Mouse (Mus musculus): ENCODE measurements around the gene Ccno.

Ccno gene

DNA sequence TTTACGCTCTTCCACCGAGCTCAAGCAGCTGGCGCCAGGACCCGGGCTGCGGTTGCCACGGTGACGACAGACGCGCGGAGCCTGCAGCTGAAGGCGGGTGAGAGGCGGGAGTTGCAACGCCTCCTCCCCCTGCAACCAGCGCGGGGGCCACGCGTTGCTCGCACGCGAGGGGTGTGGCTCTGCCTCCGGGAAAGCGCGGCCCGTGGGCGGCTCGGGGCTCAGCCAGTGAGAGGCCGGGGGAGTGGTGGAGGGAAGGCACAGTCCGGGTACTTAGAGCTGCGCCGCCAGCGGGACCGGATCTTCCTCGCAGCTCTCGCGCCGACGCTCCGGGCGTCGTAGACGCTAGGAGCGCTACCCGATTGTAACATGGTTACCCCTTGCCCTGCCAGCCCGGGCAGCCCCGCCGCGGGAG lies at the start of gene Ccno:
Gene Ccno, plus strand, starts transcription at position 271 of the 412 bp plus-strand sequence.
- peak; percentile 94 for DNase-seq (ENCODE audit: low read depth, low spot score)

- no peak for DNase-seq (ENCODE audit: low read depth, low spot score)
Measured at GRCm38 (mm10) chr13:112938130-112938529, 49.5 kb upstream of the Ccno start.

GRCm38 (mm10) chr13:112941879-112942330 lies 45.7 kb upstream of the Ccno start:
- DNase-seq (ENCODE audit: low read depth, low spot score) = no peak

DNA sequence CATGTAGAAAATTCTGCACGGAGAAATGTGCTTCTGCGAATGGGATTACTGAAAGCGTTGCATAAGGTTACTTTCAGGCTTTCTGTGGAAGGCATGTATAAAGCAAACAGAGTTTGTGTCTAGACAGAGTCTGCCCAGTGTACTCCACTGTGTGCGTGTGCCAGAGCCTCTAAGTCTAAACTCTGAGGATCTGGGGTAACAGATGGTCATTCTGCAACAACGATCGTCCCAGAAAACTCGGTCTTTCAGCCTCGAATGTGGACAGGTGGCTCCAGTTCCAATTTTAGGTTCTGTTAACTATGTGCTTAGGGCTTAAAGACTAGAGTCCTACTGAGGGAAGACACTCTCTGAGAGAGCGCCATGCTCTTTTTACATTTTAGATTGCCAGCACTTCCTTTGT lies 42.3 kb upstream of the Ccno start:
- DNase-seq (ENCODE audit: low read depth, low spot score) = no peak

GRCm38 (mm10) chr13:112945900-112946299 lies 41.7 kb upstream of the Ccno start:
- no peak for DNase-seq (ENCODE audit: low read depth, low spot score)

DNA sequence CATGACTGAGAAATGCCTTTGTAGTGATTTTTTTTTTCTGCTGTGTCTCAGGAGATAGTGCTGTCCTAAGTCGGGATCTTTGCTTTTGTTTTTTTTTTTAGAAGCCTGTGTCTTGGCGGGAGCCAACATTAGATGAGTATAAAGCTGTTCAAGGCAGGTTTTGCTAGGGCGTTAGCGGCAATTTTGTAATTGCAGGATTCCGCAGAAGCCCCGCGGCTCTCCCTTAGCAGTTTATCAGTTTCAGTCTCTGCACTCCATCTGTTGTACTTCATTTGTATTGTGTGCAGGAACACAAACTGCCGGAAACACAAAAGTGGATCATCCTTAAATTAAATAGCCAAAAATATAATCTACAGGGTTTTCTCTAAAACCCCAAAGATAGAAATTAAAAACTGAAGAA lies 33.5 kb upstream of the Ccno start:
- no peak for DNase-seq (ENCODE audit: low read depth, low spot score)

DNA sequence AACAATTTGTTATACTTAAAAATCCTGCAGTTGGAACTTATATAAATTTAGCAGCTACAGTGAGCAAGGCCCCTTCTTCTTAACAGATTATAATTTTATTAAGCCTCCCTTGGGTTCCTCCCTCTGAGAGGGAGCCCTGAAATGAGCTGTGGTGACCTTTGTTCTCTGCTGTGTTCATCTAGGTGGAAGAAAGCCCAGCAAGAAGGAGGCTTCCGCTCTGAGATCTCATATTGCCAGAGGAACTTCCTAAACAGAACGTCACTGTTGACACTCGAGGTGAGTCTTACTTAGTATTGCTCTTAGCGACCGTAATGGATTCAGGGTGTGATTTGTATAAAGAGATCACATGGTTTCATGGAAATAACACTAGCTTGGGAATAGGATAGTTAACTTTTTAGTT lies 24.5 kb upstream of the Ccno start:
- no peak for DNase-seq (ENCODE audit: low read depth, low spot score)

- DNase-seq (ENCODE audit: low read depth, low spot score) = no peak
Measured at GRCm38 (mm10) chr13:112964421-112964820, 23.2 kb upstream of the Ccno start.

GRCm38 (mm10) chr13:112967267-112967666 lies 20.3 kb upstream of the Ccno start:
- no peak for DNase-seq (ENCODE audit: low read depth, low spot score)

GRCm38 (mm10) chr13:112976720-112977119 lies 10.9 kb upstream of the Ccno start:
- DNase-seq (ENCODE audit: low read depth, low spot score) = no peak

- DNase-seq (ENCODE audit: low read depth, low spot score) = no peak
Measured at GRCm38 (mm10) chr13:112985605-112986450, 1.8 kb upstream of the Ccno start.

GRCm38 (mm10) chr13:112986451-112986950 lies 1.1 kb upstream of the Ccno start:
- no peak for DNase-seq (ENCODE audit: low read depth, low spot score)

GRCm38 (mm10) chr13:112987991-112988390 lies 389 bp downstream of the Ccno start:
- DNase-seq (ENCODE audit: low read depth, low spot score) = no peak

DNA sequence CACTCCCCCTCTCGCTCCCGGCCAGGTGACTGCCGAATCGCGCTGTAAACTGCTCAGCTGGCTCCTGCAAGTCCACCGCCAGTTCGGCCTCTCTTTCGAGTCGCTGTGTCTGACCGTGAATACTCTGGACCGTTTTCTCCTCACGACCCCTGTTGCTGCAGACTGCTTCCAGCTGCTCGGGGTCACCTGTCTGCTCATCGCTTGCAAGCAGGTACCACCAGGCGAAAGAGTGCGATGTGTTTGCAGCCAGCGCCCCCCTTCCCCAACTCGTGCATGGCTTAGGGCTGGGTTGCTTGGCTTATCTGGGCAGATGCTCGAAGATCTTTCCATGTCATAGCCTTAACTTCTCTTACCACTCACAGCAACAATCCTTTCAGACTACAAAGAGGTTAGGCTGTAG lies 1.3 kb downstream of the Ccno start:
- DNase-seq (ENCODE audit: low read depth, low spot score) = no peak

DNA sequence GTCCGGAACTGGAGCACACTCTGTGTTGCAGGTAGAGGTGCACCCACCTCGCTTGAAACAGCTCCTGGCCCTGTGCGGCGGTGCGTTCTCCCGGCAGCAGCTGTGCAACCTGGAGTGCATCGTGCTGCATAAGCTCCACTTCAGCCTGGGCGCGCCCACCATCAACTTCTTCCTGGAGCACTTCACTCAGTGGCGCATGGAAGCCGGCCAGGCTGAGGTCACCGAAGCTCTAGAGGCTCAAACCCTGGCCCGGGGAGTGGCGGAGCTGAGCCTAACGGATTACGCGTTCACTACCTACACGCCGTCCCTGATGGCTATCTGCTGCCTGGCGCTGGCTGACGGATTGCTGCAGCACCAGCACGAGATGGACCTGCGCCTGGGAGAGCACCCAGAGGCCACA lies 1.9 kb downstream of the Ccno start:
- DNase-seq (ENCODE audit: low read depth, low spot score) = no peak

DNA sequence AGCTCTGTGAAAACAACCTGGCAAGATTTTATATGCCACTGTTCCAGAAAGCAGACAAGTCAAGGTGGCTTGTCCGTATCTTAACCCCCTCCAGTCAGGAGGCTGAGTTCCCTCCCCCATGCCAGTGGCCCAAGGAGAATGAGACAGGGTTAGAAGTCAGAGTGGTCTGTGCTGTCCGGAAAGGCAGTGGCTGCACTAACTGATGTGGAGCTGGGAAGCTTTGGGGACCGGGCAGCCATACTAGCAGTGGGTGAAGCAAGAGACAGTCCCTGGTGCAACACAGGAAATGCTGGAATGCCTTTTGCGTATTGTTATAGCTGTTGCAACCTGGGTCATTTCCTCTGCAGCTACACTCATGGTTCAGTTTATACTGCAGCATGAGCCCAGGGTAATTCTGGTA lies 2.7 kb downstream of the Ccno start:
- no peak for DNase-seq (ENCODE audit: low read depth, low spot score)

- DNase-seq (ENCODE audit: low read depth, low spot score) = no peak
Measured at GRCm38 (mm10) chr13:112993531-112994152, 6.0 kb downstream of the Ccno start, which contains the start of gene Mcidas. Gene Mcidas (plus strand): TSS chr13:112993845.

DNA sequence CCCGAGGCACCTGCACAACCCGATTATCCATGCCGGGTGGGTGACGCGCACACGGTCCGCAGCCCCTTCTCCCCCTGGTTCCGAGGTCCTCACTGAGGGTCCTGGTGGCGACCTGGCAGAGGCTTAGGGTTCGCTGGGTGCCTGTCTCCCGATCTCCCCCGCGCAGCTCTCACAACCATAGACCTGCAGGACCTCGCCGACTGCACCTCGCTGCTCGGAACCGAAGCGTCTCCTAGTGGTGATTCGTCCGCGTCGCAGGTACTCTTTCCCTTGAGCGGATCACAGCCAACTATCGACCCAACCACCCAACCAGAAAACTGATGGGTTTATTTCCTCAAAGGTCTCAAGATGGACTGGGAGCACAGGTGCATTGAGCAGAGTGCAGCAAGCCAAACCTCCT lies 6.6 kb downstream of the Ccno start:
- DNase-seq (ENCODE audit: low read depth, low spot score) = peak; percentile 80

- DNase-seq (ENCODE audit: low read depth, low spot score) = peak; percentile 91
Measured at GRCm38 (mm10) chr13:112996407-112996806, 8.8 kb downstream of the Ccno start.

DNA sequence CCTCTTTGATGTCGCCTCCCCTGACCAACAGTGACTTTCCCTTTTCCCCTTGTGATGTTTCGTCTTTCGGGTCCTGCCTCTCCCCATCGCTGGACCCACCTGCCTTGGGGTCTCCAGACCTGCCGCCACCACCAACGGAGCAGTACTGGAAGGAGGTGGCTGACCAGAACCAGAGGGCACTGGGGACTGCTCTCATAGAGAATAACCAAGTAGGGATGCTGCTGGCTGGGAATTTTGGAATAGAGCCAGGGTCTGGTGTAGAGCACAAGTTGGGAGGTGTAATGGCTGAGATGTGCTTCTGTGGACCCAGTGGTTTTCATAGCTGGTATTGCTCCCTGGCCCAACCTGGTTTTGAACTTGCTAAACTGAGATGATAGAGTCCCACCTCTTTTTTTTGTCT lies 9.8 kb downstream of the Ccno start:
- DNase-seq (ENCODE audit: low read depth, low spot score) = no peak

GRCm38 (mm10) chr13:112998427-112999201 lies 11.0 kb downstream of the Ccno start:
- no peak for DNase-seq (ENCODE audit: low read depth, low spot score)

GRCm38 (mm10) chr13:113000090-113000489 lies 12.5 kb downstream of the Ccno start:
- DNase-seq (ENCODE audit: low read depth, low spot score) = peak; percentile 13

Data from A20 (cell line).